Mouse (Mus musculus): ENCODE measurements at regions not wholly inside any gene's neighbourhood (a gene's known extent, or its start where the extent isn't known, plus 50 kb on each side); places are given as distances from the start of the nearest gene placed in this dataset.
A peak's percentile ranks its signal among the peaks of the same experiment; 100 is the strongest.
"Not testable (repeated sequence)": the region's sequence is repeated elsewhere in the genome, so short reads cannot be mapped to it uniquely, and the experiment has no call there.

DNA sequence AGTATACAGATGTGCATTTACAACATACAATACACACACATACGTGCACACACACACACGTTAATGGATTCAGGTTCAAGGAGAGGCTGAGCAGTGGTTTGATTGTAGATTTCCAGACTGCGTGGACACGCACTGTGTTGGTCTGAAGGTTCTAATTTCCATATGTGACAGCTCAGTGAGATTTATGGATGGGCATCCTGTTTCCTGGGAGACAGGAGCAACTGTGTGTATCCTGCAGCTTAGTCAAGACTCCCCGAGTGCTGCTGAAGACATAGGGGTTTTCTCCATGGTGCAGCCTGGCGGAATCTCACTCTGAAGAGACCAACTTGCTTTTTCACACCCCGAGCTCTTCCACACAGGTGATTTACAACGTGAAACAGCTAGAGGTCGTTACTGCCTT is 119.3 kb upstream of the Foxk1 start:
- DNase-seq (ENCODE audit: low spot score in 2 of 2): no peak

DNA sequence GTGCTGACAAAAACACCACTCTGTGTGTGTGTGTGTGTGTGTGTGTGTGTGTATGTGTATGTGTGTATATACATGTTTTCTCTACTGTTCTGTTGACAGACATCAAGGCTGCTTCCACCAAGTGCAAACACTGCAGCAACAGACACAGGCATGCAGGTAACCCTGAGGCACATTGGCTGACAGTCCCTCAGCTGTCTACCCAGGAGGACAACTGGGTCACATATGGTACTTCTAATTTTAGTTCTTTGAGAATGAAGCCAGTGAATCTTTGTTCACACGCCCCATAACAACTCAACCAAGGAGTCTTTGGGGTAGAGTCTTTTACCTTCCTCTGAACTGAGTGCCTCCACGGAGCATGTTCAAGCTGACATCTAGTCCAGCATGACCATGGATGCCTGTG is 113.3 kb upstream of the Foxk1 start:
- no peak for DNase-seq (ENCODE audit: low spot score in 2 of 2)

DNA sequence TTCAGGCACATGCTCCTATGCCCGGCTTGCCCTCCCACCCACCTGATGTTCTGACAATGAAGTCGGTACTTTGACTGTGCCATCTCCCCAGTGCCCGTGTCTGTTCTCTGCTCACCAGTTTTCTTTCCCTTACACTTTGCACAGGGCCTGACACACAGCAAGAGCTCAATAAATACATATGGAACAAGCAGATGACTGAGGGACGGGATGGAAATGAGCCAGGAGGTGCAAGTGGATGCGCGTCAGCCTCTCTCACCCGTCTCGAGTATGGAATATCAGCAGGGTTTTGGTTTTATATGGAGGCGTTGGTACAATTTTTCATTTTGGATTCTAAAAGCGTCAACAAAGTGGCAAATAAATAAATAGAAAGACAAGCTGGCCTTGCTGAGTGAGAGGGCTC is 109.8 kb upstream of the Foxk1 start:
- no peak for DNase-seq (ENCODE audit: low spot score in 2 of 2)

DNA sequence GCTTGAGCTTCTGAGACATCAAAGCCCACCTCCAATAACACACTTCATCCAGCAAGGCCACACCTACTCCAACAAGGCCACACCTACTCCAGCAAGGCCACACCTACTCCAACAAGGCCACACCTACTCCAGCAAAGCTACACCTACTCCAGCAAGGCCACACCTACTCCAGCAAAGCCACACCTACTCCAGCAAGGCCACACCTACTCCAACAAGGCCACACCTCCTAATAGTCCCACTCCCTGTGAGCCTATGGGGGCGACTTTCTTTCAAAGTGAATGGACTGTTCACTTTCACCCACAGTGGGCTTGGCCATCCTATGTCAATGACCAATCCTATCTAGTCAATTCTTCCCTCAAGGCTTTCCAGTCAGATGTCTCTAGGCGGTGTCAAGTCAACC is 104.9 kb upstream of the Foxk1 start:
- DNase-seq (ENCODE audit: low spot score in 2 of 2): not testable (repeated sequence)

DNA sequence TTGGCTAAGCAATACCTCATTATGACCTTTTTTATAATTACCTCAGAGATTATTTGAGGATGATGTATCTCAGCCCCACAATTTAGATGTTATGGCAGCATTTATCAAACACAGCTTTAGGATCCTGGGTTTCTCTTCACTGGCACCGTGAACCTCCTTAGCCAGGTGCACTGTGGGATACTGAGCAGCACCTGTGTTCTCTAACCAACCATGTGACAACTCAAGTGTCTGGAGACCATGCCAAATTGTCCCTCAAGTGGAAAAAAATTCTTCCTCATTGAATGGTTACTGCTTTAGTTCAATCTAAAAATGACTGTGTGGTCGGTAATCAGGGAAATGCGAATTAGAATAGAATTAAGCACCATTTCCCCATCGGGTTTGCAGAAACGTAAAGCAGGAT is 101.7 kb upstream of the Foxk1 start:
- no peak for DNase-seq (ENCODE audit: low spot score in 2 of 2)

DNA sequence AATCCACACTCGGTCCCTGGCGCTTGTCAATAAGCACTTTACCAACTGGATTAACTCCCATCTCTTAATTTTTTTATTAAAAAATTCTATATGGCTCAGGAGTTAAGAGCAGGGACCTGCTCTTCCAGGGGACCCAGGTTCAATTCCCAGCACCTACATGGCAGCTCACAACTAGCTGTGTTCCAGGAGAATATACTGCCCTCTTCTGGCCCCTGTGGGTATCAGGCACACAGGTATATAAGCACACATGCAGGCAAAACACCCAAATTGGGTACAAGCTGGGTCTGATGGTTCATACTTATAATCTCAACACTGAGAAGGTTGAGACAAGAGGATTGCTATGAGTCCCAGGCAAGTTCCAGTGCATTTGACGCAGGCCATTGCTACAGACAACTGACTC is 92.8 kb upstream of the Foxk1 start:
- DNase-seq (ENCODE audit: low spot score in 2 of 2): no peak

DNA sequence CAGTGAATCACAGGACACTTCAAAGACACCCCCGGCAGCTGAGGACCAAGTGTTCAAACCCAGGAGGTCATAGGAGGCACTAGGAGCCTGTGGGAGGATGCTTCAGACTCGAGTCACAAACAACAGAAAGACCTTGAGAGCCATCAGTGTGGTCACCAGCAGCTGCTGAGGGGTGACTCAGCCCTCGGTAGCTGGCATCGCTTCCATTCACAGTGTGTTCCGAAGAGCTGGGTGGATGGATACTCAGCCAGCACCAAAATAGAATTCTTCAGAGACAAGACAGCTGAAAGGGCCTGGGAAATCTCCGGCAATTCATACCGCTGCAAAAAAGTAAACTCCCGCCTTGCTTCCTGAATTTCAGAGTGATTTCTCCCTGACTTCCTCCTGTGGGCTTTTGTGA is 87.4 kb upstream of the Foxk1 start:
- DNase-seq (ENCODE audit: low spot score in 2 of 2): no peak

DNA sequence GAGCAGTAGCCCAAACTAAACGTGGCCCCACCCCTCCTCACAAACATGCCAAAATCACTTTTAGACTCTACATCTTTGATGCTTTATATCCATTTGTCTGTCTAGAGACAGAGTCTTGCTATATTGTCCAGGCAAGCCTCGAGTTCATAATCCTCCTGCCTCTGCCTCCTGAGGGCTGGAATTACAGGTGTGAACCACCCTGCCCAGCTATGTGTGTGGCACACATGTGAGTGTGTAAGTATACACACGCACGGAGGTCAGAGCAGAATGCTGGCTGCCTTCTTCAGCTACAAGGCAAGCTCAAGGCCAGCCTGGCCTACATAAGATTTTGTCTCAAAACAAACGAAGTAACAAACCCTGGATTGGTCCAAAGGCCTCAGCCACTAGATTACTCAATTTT is 86.8 kb upstream of the Foxk1 start:
- no peak for DNase-seq (ENCODE audit: low spot score in 2 of 2)

DNA sequence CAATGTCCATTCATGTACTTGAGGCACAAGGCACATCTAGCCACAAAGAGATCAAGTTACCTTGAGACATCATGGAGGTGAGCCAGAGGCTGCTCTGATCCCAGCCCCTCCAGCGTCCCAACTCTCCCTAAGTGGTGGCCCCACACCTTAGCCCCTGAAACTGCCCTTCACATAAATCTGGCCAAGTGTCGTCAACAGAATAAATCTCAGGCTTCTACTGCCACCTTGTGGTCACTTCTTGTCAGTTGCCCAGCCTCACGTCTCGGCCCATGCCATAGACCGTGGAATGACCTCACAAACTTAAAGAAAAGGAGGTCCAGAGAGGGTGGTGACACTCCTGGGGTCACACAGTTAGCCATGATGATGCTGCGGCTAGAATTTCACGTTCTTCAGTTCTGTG is 82.0 kb upstream of the Foxk1 start:
- DNase-seq (ENCODE audit: low spot score in 2 of 2): peak; percentile 49 to 60

DNA sequence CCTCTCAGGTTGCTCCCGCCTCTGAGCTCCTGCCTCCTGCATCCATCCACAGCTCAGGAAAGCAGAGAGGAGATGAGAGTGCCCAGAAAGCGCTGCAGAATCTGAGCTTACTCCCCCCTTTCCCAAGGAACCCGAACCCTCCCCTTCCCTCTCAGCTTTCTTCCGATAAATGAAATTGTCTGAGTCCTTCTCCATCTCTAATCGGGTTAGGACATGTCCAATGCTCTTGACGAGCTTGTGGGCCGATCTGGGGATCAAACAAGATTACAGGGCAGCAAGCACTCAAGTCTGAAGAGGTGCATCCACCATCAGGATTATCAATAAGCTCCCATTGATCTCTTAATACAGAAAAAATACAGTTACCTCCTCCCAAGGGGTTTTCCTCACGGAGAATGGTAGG is 80.0 kb upstream of the Foxk1 start:
- no peak for DNase-seq (ENCODE audit: low spot score in 2 of 2)

DNA sequence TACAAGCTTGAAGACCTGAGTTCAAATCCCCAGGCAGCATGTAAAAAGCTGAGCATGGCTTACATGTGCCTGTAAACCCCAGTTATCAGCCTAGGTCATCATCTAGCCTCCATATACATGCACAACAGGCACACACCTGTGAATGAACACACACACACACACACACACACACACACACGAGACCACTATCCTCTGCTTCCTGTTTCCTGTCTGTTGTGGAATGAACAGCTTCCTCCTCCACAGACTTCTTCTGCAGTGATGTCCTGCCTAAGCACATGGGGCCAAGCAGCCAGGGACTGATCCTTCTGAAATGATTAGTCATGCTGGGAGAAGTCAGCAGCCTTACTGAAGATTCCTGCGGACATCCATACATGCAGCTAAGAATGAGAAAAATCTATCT is 76.4 kb upstream of the Foxk1 start:
- no peak for DNase-seq (ENCODE audit: low spot score in 2 of 2)

DNA sequence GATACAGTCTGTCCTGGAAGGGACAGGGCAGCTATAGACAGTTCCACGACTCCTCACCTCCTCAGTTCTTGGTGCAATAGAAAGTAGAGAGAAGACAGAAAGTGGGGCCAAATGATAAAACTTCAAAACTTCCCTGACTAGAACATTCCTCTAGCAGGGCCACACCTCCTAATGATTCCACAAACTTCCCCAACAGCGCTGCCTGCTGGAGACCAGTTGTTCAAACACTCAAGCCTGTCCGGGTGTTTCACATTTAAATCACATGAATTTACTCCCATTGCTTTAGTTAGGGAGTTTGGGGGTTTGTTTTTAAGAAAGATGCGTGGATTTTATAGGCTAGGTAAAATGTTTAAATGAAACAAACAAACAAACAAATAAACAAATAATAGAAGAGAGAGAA is 75.7 kb upstream of the Foxk1 start:
- DNase-seq (ENCODE audit: low spot score in 2 of 2): no peak

DNA sequence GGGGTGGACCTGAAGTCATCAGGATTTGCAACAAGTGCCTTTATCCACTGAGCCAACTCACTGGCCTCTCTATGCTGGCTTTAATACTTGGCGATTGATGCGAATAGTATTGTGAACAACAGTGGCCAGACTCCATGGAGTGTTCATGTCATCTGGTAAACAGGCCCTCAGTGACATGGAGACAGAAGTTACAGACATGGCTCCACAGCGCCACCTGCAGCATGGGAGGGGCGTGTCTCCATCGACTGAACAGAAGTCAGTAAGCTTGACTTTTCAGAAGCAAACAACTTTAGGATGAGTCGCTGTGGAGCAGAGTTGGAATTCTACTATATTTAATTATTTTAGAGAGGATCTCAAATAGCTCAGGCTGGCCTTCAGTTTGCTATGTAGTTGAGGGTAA is 74.0 kb upstream of the Foxk1 start:
- DNase-seq (ENCODE audit: low spot score in 2 of 2): peak; percentile 13 to 39

DNA sequence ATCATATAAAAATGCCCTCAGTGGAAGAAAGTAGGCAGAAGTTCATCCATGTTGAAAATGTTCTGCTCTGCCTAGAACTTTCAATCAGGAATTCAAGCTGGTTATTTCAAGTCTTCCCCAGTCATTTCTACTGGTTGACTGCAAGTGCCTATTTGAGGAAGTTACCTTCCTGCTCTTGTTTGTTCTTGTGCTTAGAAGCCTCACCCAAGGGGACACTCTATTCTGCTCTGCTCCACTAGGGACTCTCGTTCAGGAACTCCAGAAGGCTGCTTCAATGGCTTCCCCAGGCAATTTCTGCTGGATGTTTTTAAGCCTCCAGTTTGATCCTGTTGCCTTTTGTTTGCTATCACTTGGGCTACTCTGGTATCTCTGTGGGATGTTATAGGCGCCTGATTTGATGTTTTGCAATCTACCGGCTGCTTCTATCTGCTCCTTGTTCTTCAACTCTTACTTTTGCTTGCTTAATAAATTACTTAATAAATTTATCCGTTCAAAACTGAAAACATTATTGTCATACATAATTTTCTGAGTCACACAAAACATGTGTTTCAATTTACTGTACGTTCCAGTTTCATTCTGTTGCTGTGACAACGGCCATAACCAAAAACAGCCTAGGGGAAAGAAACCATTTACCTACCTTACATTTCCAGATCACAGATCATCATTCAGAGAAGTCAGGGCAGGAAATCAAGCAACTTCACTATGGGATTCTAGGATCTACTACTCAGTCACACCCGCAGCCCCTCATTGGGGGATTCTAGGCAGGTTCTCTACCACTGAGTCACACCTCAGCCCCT is 71.4 kb upstream of the Foxk1 start:
- DNase-seq (ENCODE audit: low spot score in 2 of 2): no peak

DNA sequence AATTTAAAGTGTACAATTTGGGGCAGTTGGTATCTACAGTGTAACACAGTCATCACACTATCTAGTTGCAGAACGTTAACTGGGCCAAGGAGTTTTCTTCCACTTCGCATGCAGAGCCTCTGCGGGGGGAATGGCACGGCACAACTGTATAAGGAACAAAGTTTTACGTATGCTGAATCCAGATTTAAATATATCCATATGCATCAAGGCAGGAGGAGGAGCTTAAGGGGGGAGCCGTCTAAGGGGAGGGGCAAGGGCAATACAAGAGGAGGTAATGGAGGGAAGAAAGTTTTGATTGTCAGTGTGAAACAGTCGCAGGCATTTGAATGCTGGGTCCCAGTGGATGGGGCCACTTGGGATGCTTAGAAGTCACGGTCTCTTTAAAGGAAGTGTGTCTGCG is 68.6 kb upstream of the Foxk1 start:
- DNase-seq (ENCODE audit: low spot score in 2 of 2): no peak

DNA sequence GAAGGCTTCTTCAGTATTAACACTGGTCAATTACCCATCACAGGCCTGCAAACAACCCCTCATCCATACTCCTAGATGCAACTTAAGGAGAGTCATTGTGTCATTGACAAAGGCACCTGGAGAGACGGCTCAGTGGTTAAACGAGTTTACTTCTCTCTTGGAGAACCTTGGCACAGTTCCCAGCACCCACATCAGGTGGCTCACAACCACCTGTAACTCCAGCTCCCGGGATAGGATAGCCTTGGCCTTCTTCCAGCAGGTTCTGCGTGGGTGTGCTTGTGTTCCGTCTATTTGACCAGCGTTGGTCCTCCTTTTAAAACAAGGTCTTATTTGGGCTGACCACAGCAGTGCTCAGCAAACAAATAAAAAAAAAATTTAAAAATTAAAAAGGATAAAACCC is 63.9 kb upstream of the Foxk1 start:
- DNase-seq (ENCODE audit: low spot score in 2 of 2): no peak

DNA sequence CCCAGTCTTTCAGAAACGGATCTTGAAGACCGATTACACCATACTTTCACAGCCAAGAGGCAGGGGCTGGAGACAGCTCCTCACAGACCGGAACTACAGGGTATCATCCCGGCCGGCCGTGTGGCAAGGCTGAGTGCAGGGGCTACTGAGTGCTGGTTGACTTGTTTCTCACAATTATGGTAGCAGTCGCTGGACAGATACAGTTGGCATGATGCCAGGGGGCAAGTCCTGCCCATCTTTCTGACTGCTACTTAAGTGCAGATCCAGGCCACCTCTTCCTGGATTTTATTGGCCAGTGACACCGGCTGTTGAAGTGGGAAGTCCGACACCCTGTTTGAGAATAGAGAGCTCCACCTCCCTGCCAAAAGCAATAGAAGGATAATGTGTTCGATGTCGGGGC is 63.2 kb upstream of the Foxk1 start:
- no peak for DNase-seq (ENCODE audit: low spot score in 2 of 2)

DNA sequence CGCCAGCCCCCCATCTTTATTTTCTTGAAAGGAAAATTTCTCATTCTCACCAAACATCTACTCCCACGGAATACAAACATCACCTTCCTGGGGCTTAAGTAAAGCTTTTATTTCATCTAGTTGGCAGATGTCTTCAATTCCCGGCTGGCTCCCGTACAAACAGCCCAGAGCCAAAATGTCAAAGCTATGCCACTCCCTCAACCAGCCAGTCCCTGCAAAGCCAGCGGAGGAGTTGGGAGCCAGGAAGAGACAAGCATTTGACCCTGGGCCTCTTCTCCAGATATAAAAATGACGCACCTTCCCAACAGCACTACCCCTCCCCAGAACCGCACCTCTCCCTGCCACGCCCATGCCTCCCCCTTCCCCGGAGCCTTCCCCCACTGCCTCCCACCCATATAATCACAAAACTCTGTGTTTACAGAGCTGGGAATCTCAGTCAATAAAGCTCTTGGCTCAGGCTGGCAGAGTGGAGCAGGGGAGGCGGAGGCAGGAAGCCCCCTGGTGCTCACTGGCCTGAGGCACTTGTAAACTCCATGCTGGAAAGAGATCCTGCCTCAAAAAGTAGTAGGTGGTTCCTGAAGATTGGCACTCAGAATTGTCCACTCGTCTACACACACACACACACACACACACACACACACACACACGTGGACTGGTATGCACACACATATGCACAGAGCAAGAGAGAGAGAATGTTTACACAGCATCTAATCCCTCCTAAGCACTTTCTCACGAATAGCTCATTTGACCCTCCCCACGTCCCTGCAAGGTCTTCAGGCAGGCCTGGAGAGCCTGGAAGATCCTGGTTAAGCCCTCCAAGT is 60.9 kb upstream of the Foxk1 start:
- DNase-seq (ENCODE audit: low spot score in 2 of 2): no peak

DNA sequence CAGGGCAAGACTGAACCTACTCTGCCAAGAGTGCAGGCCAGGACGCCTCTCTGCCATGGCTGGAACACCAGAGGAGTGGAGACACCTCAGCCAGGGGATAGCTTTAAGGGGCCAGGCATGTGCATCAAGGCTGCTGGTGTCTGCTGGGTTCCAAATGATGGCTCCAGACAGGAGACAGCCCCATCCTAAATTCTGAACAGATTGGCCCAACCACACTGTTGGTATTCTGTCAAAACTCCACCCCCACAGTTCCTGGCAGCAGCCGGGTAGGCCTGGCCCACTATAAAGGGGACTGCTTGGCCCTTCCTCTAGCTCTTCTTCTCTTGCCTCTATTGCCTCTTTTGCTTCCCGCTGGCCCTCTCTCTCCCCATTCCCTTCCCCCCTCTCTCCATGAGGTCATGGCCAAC is 60.3 kb upstream of the Foxk1 start:
- DNase-seq (ENCODE audit: low spot score in 2 of 2): no peak

DNA sequence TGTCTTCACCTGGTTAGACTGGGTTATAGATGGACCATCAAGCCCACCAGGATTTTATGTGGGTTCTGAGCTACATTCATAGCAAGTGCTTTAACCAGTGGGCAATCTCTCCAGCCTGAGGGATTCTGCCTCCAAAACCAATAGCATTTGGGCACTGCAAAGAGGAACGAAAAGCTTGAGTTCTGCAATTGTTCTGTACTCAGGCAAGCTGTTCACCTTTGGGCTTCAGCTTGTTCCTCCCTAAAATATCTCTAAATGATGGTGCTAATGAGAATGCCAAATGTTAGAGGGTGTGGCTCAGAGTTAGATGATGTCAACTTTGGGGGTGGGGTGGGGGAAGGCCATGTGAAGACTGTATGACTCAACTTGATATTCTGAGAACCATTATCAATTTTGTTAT is 54.8 kb upstream of the Foxk1 start:
- DNase-seq (ENCODE audit: low spot score in 2 of 2): no peak

DNA sequence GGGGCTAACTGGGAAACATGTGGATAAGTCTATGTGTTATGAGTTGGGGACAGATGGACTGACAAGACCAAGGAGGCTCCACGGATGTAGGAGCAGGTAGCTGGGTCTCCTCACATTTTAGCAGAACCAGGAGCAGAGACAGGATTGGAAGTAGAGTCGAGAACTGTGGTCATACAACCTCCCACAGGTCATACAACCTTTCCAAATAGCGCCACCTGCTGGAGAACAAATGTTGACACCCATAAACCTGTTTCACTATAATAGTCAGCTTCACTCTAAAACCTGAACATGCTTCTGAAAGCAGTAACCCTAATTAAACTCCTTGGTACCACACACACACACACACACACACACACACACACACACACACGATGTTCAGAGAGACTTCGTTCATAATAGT is 50.7 kb upstream of the Foxk1 start:
- DNase-seq (ENCODE audit: low spot score in 2 of 2): peak in 1 of 2 experiments; percentile 21
